Mouse (Mus musculus) right cerebral cortex, postnatal 4 days (tissue): ENCODE measurements around the gene Elp1.

ENCODE experiments used
- DNase-seq: peaks from one replicate; pipeline ENCODE4 v3.0.0-alpha.2; 2022

Elp1 gene

GRCm38 (mm10) chr4:56767861-56768284 is 34.3 kb downstream of the Elp1 start:
- no peak for DNase-seq

- DNase-seq, result no peak
Measured at GRCm38 (mm10) chr4:56757693-56758092, 44.4 kb downstream of the Elp1 start.

GRCm38 (mm10) chr4:56756966-56757600 is 45.0 kb downstream of the Elp1 start:
- DNase-seq, result no peak

GRCm38 (mm10) chr4:56756021-56756420 is 46.1 kb downstream of the Elp1 start:
- DNase-seq, result no peak

GRCm38 (mm10) chr4:56747456-56747855 is 54.7 kb downstream of the Elp1 start:
- DNase-seq, result no peak

GRCm38 (mm10) chr4:56746345-56746744 is 55.8 kb downstream of the Elp1 start:
- no peak for DNase-seq

GRCm38 (mm10) chr4:56743363-56744195 is 58.6 kb downstream of the Elp1 start, which contains the start of gene Actl7a:
TSS of gene Actl7a (plus strand) at chr4:56743413.
- DNase-seq, result no peak

- no peak for DNase-seq
Measured at GRCm38 (mm10) chr4:56742698-56743097, 59.4 kb downstream of the Elp1 start.

GRCm38 (mm10) chr4:56741041-56741493 is 61.1 kb downstream of the Elp1 start, which contains the start of gene Actl7b:
TSS of gene Actl7b (minus strand) at chr4:56741443.
- DNase-seq, result no peak

GRCm38 (mm10) chr4:56740611-56741010 is 61.5 kb downstream of the Elp1 start:
- no peak for DNase-seq

- no peak for DNase-seq
Measured at GRCm38 (mm10) chr4:56740020-56740485, 62.1 kb downstream of the Elp1 start, which contains the start of gene Gm26657. TSS of gene Gm26657 (plus strand) at chr4:56740070.

GRCm38 (mm10) chr4:56725839-56726238 is 76.3 kb downstream of the Elp1 start:
- peak; percentile 33 for DNase-seq

- DNase-seq, result no peak
Measured at GRCm38 (mm10) chr4:56723237-56723636, 78.9 kb downstream of the Elp1 start.

- no peak for DNase-seq
Measured at GRCm38 (mm10) chr4:56722346-56722745, 79.8 kb downstream of the Elp1 start.

- DNase-seq, result peak; percentile 53
Measured at GRCm38 (mm10) chr4:56721469-56721868, 80.7 kb downstream of the Elp1 start.

- DNase-seq, result no peak
Measured at GRCm38 (mm10) chr4:56720403-56720802, 81.7 kb downstream of the Elp1 start.

GRCm38 (mm10) chr4:56719456-56719855 is 82.7 kb downstream of the Elp1 start:
- DNase-seq, result no peak

- DNase-seq, result no peak
Measured at GRCm38 (mm10) chr4:56718573-56719442, 83.3 kb downstream of the Elp1 start.

GRCm38 (mm10) chr4:56717932-56718331 is 84.2 kb downstream of the Elp1 start:
- DNase-seq, result no peak

GRCm38 (mm10) chr4:56716801-56717200 is 85.3 kb downstream of the Elp1 start:
- DNase-seq, result no peak

GRCm38 (mm10) chr4:56713155-56713554 is 89.0 kb downstream of the Elp1 start:
- DNase-seq, result no peak

- no peak for DNase-seq
Measured at GRCm38 (mm10) chr4:56702234-56702633, 99.9 kb downstream of the Elp1 start.
